Mouse (Mus musculus): ENCODE measurements around the gene Gm17617. TPM values are rescaled to one million over a fixed set of nuclear protein-coding genes. Genes with fewer than 3 reads are reported as not detected.

Gm17617 gene
- total RNA-seq (2015; ENCODE audit: low replicate concordance) (not detected in 2 replicates), total RNA-seq (2017; ENCODE audit: low replicate concordance) (not detected in 2 replicates)

- no peak for ATAC-seq (replicated peaks; ENCODE audit: low FRiP score, poor library complexity, severe bottlenecking)
Observed at GRCm38 (mm10) chr13:55133448-55133847, at the start of gene Gm17617. Gm17617 (minus strand) TSS chr13:55133548.

- ATAC-seq (replicated peaks; ENCODE audit: low FRiP score, poor library complexity, severe bottlenecking) = peak; percentile 96
Observed at GRCm38 (mm10) chr13:55182173-55182894, 49.0 kb upstream of the Gm17617 start.

- no peak for ATAC-seq (replicated peaks; ENCODE audit: low FRiP score, poor library complexity, severe bottlenecking)
Observed at GRCm38 (mm10) chr13:55181786-55182172, 48.4 kb upstream of the Gm17617 start.

- no peak for ATAC-seq (replicated peaks; ENCODE audit: low FRiP score, poor library complexity, severe bottlenecking)
Observed at GRCm38 (mm10) chr13:55179591-55179990, 46.2 kb upstream of the Gm17617 start.

GRCm38 (mm10) chr13:55178556-55178955 lies 45.2 kb upstream of the Gm17617 start:
- ATAC-seq (replicated peaks; ENCODE audit: low FRiP score, poor library complexity, severe bottlenecking) = peak; percentile 61; the same call in 1 of the 2 replicates

GRCm38 (mm10) chr13:55177903-55178496 lies 44.7 kb upstream of the Gm17617 start:
- ATAC-seq (replicated peaks; ENCODE audit: low FRiP score, poor library complexity, severe bottlenecking) = no peak

- no peak for ATAC-seq (replicated peaks; ENCODE audit: low FRiP score, poor library complexity, severe bottlenecking)
Observed at GRCm38 (mm10) chr13:55176265-55176664, 42.9 kb upstream of the Gm17617 start.

GRCm38 (mm10) chr13:55174347-55174746 lies 41.0 kb upstream of the Gm17617 start:
- ATAC-seq (replicated peaks; ENCODE audit: low FRiP score, poor library complexity, severe bottlenecking) = no peak

GRCm38 (mm10) chr13:55172336-55172770 lies 39.0 kb upstream of the Gm17617 start:
- no peak for ATAC-seq (replicated peaks; ENCODE audit: low FRiP score, poor library complexity, severe bottlenecking)

- ATAC-seq (replicated peaks; ENCODE audit: low FRiP score, poor library complexity, severe bottlenecking) = no peak
Observed at GRCm38 (mm10) chr13:55171517-55172335, 38.4 kb upstream of the Gm17617 start.

DNA sequence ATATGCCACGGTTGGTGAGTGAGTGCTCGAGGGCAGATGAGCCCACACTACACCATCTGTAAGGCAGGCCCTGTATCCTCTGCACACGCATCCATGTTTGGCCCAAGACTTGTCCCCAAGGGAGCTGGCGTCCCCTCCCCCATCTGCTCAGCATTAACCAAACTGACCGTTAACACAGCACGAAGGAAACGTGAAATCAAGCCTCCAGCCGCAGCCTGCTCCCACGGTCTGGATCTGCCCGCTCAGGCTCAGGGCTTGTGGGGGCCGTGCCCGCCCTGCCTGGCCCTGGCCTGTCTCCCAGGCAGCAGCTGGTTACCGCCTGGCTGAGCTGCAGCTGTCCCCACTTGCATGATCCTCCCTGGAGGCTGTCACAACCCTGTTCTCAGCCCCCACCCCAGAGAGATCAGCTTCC lies 35.6 kb upstream of the Gm17617 start:
- ATAC-seq (replicated peaks; ENCODE audit: low FRiP score, poor library complexity, severe bottlenecking) = no peak

- no peak for ATAC-seq (replicated peaks; ENCODE audit: low FRiP score, poor library complexity, severe bottlenecking)
Observed at GRCm38 (mm10) chr13:55168255-55168654, 34.9 kb upstream of the Gm17617 start.

DNA sequence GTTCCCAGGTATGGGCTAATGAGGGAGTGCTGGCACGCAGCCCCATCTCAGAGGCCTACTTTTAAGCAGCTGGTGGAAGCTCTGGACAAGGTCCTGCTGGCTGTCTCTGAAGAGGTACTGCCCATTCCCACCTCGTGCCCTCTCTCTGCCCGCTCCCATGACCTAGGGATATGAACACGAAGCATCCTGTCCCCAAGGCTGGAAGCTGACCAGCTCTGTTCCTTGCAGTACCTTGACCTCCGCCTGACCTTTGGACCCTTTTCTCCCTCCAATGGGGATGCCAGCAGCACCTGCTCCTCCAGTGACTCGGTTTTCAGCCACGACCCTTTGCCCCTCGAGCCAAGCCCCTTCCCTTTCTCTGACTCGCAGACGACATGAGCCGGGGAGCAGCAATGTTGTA lies 34.5 kb upstream of the Gm17617 start:
- no peak for ATAC-seq (replicated peaks; ENCODE audit: low FRiP score, poor library complexity, severe bottlenecking)

DNA sequence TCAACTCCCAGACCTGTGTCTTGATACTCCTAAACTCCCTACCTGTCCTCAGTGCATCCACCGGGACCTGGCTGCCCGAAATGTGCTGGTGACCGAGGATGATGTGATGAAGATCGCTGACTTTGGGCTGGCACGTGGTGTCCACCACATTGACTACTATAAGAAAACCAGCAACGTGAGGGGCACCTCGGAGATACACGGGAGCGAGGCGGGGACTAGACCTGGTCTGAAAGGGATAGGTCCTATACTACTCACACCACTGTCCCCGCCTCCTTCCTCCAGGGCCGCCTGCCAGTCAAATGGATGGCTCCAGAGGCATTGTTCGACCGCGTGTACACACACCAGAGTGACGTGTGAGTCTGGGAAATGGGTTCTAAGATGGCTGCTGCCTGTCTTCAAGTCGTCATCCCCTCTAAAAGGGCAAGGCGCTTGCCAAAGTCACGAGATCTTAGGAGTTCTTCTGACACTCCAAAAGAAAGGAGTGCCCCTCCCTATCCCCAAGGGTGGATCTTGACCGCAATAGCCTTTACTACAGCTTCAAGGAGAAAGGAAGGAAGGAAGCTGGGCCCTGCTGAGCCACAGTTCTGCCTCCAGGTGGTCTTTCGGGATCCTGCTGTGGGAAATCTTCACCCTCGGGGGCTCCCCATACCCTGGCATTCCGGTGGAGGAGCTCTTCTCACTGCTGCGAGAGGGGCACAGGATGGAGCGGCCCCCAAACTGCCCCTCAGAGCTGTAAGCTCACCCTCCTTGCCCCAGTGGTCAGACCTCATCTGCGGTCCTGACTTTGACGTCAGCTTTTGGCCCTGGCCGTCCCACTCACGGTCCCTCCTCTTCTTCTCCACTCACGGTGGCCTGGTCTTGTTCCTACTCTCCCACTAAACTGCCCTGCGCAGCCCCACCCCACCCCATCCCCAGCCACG lies 33.7 kb upstream of the Gm17617 start:
- no peak for ATAC-seq (replicated peaks; ENCODE audit: low FRiP score, poor library complexity, severe bottlenecking)

DNA sequence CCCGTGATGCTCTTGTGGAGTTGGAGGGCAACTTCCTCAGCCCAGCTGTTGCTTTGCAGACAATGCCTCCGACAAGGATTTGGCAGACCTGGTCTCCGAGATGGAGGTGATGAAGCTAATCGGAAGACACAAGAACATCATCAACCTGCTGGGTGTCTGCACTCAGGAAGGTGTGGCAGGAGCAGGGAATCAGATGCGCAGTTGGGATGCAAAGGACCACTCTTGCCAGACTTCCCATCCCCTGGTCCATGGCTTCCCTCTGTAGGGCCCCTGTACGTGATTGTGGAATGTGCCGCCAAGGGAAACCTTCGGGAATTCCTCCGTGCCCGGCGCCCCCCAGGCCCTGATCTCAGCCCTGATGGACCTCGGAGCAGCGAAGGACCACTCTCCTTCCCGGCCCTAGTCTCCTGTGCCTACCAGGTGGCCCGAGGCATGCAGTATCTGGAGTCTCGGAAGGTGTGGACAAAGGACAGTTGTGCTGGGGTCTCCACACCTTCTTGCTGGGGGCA lies 32.5 kb upstream of the Gm17617 start:
- no peak for ATAC-seq (replicated peaks; ENCODE audit: low FRiP score, poor library complexity, severe bottlenecking)

GRCm38 (mm10) chr13:55163553-55163952 lies 30.2 kb upstream of the Gm17617 start:
- ATAC-seq (replicated peaks; ENCODE audit: low FRiP score, poor library complexity, severe bottlenecking) = no peak

DNA sequence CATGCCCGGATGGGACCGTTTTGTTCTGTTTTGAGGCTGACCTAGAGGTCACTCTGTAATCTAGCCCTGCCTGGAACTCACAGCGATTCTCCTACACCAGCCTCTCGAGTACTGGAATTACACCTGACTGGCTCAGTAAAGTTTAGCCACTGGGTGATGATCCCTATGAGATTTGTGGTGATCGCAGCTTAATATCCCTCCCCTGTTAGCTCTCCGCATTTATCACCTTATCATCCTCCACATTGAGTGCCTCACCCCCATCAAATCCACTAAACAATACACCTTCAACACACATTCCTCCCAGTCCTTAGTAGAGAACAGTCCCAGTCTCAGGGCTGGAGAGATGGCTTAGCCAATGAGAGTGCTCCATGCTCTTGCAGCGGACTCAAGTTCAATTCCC lies 29.0 kb upstream of the Gm17617 start:
- no peak for ATAC-seq (replicated peaks; ENCODE audit: low FRiP score, poor library complexity, severe bottlenecking)

DNA sequence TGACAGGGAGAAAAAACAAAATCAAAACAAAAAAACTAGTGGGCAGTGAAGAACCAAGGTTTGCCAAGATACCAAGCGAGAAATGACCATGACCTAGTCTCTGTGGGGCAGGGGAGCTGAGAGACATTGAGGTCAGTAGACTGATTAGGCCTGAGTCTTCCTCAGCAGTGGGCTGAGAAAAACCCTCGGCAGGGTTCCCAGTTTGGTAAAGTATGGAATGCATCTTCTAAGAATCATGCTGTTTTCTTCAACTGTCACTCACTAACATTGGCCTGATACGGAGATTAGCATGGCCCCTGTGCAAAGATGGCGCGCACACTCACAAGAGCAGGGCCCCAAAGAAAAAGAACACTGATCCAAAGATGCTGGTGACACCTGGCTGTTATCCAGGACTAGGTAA lies 20.6 kb upstream of the Gm17617 start:
- ATAC-seq (replicated peaks; ENCODE audit: low FRiP score, poor library complexity, severe bottlenecking) = no peak

DNA sequence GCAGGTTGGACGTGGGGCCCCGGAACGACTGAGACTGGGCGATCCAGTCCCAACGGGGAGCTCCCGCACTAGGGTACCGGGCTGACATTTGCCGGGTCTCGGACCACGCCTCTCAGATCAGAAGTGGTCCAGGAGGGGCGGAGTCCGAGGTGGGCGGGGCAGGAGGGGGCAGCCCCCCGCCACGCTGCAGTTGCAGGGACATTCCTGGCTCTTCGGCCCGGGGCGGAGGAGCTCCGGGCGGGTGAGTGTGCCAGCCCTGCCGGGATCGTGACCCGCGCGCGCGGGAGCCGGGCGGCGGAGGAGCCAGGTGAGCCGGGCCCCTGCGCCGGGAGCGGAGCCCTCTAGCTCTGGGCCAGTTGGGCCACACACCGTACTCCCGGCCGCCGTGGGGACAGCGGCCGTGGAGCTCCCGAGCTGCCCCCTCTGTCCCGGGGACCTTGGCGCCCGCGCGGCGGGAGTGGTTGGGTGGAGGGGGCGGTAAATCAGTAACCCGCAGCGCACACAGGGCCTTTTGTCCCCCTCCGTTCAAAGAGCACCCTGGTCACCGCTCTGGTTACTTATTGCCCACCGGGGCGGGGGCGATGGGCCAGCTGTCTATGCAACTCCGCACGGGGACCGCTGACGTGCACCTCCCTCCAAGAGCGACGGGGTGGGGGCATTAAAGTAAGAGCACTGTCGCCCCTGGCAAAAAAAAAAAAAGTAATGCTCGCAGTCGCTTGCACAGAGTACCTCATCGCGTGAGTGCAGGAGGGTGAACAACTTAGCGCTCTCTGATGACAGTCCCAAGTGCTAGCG lies 19.5 kb upstream of the Gm17617 start, which contains the start of gene Fgfr4:
Gene Fgfr4 (plus strand): TSS at position 20 of the 795 bp plus-strand sequence.
- ATAC-seq (replicated peaks; ENCODE audit: low FRiP score, poor library complexity, severe bottlenecking) = no peak

All from erythroblast, adult 5-6 weeks (primary cell).